Mouse (Mus musculus) spleen, postnatal 36 days (tissue): Measurements from ENCODE around the gene Dynll1.

Source experiments
- DNase-seq, 2 experiments: peaks; one replicate each; pipeline ENCODE4 v3.0.0; 2022; ENCODE audit warnings: low spot score in 2 of 2, mixed read lengths in 1 of 2

Dynll1 gene

GRCm38 (mm10) chr5:115300792-115301614 is at the start of gene Dynll1:
Dynll1 (minus strand) TSS chr5:115300999.
- DNase-seq = peak; percentile 97 to 99

DNA sequence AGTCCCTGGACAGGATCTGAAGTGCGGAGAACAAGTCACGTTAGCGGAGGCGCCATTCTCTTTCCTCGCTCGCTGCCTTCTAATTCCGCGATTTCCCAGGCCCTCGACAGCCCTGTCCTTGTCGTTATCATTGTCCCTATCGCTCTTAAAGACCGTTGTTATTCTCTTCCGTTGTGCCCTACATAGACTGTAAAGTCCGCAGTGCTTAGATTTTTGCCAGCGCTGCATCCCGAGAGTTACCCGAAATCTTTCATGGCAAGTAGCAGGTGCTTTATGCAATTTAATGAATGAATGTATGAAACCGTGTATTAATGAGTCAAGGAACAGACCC is 48.4 kb upstream of the Dynll1 start:
- DNase-seq = no peak

GRCm38 (mm10) chr5:115348546-115349224 is 47.9 kb upstream of the Dynll1 start, which contains the start of gene Cox6a1:
Cox6a1 (minus strand) TSS chr5:115348981.
- DNase-seq = peak; percentile 97 to 99

GRCm38 (mm10) chr5:115347564-115347963 is 46.8 kb upstream of the Dynll1 start:
- DNase-seq = peak; percentile 81 to 86

DNA sequence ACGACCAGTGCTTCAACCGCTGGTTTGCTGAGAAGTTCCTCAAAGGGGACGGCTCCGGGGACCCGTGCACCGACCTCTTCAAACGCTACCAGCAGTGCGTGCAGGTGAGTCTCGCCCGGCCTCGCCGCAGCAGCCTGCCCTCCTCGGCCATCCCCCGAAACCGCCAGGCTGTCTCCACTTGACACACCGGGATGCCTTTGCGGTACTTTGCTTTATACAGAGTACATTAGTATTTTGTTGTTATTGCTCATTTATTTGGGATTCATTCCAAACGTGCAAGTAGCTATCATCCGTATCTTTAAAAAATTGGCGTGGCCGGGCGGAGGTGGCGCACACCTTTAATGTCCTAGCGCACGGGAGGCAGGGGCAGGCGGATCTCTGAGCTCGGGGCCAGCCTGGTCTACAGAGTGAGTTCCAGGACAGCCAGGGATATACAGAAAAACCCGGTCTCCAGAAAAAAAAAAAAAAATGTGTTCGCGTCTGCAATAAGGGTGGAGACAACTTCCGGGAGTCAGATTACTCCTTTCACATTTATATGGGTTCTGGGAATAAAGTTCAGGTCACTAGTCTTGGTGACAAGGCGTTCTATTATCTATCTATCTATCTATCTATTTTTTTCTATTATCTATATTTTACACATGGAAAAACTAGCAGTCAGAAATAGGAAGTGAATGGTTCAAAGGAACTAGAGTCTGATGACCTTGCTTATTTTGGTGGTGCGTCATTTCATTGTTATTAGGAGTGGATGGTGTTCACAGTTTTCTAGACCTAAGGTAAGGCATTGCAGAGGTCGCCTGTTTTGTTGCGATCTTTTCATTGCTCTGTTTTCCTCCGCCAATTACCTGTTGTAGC is 40.7 kb upstream of the Dynll1 start:
- no peak for DNase-seq

DNA sequence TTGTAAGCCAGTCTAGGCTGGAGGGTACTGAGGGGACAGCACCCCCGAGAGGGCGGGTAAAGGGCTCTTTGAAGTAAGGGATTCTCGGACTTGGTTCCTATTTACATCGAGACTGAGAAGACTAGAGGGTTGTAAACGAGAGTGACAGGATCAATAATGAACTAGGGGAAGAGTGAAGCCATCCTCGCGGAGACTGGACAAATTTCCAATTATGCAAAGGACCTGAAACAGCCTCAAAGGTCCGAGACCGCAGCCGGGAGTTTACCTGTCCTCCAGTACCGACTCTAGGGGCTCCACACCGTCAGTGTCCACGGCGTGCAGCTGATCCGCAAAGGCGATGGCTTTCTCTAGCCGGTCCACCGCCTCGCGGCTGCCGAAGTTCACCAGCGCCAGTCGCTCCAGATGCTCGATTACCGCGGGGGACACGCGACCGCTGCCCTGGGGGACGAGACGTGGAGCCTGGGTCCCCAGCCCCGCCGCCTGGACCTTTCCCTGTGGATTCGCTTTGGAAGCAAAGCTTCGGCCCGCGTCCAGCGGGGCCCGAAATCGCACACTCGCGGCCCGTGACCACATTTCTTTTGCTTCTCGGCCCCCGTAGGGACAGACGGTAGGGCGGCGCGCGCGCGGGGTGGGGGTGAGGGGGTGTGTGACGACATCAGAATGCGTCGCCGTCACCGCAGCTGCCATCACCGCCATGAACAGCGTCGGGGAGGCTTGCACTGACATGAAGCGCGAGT is 39.9 kb upstream of the Dynll1 start, which contains the start of the genes Gatc and Triap1:
Gatc (minus strand) TSS at position 602 of the 737 bp plus-strand sequence.
Triap1 (plus strand) TSS at position 649 of the 737 bp plus-strand sequence.
- DNase-seq = peak; percentile 78 to 85

GRCm38 (mm10) chr5:115340007-115340406 is 39.2 kb upstream of the Dynll1 start:
- no peak for DNase-seq

DNA sequence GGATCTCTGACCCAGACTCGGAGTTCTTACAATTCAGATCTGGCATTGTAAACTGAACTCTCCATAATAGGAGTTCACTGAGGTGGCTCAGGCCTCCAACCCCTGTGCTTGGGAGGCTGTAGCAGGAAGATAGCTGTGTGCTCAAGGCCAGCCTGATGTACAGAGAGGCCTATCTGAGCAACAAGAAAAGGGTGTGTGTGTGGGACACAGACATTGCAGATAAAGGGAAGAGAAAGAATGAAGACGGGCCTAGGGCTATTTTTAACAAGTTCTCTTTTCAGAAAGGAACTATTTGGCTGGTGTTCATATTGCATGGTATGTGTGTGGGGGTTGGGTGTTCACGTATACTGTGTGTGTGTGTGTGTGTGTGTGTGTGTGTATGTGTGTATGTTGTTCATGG is 32.8 kb upstream of the Dynll1 start:
- peak; percentile 58 to 67 for DNase-seq

GRCm38 (mm10) chr5:115330955-115331354 is 30.2 kb upstream of the Dynll1 start:
- no peak for DNase-seq

DNA sequence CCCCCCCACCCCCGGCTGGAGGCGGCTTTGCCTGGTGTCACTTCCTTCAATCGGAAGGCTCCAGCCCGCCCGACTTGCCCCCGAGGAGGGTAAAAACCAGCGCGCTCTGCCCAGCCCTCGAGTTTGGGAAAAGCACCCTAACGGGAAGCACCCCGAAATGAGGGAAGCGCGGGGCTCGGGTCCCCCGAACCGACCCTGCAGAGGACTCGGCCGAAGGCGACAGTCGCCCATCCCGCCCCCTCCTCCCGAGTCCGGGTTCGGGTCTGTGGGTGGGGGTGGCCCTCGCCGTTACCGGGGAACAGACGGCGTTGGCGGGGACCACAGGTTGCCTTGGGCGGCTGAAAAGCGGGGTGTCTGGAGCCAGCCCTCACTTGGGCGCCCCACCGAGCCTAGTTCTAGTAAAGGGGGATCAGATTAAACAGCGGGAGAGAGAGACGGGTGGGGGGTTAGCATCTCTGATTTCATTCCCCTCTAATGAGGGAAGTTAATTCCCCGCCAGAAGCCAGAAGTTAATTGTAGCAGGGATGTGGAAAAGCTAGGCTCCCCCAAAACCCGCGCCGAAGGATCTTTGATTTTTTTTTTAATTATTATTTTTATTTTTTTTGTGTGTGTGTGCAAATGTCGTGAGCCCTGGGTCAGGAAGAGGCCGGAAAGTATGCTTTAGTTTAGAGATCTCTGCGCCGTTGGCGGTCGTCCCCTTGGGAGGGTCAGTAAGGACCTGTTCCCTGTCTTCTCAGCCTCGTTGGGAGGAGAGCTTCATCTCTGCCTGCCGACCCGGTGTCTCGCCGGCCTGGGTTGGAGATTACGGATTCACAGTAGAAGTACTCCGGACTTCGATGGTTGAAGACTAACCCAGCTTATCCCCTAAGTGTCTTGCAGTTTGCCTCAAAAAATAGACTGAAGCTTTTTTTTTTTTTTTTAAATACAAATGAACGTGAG is 27.1 kb upstream of the Dynll1 start:
- peak; percentile 25 to 39 for DNase-seq

- DNase-seq = peak; percentile 94 to 95
These were observed 26.2 kb upstream of the Dynll1 start, which contains the start of gene Srsf9 for GRCm38 (mm10) chr5:115326875-115327609. Srsf9 (plus strand) TSS chr5:115327177.

DNA sequence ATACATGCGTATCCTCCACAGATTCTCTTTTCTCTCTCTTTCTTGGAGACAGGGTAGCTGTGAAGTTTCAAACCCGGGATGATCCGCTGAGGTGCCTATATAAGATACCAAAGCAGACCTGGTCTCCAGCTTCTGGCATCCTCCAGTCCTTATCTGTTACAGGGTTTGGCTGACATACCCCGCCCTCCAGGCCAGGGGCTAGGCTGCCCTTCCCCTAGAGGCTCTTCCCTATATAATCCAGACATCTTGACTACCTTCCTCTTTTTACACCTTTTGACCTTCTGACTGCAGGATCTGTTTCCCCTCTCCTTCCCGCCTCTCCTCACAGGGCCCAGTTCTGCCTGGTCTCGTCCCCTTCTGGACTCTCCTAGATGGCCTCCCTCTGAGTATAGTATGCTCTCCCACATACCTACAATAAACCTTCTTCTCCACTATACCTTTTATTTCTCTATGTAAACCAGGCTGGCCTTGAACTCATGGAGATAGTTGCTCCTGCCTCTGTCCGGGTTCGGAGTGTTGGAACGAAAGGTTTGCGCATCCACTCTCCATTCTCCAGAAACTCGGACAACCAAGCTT is 25.5 kb upstream of the Dynll1 start:
- DNase-seq = peak in 1 of 2 experiments; percentile 57

DNA sequence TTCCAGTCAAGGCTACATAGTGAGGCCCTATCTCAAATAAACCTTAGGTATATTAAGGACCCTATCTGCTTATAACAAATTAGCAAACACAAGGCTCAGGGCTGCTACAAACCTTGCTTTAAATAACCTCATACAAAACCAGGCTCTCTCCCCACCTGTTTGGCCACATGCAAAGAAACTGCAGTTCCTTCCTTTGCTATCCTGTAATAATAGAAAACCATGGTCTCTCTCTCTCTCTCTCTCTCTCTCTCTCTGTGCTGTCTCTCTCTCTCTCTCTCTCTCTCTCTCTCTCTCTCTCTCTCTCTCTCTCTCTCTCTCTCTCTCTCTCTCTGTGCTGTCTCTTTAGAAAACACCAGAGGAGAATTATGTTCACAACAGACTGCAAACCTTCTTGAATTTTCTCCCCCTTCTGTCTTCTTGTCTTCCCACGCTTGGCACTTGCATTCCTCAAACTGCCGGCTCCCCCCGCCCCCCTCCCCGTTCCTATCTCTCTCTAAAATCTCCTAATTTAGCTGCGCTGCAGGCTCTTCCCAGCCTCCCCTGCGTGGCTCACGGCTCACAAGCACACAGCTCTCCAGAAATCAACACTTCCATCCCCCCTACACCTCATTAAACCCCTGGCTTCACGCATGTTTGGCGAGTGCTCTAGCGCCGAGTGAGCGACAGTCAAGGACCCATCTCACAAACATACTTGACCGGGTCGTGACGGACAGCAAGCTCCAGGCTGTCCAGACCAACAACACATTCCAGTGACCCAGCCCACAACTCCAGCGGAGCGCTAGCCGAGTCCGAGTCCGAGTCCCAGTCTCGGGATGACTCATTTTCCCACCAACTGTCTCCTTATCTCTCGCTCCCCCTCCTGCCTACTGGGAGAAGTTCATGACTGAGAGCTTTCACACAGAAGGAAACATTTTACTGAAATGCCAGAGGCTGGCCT is 18.5 kb upstream of the Dynll1 start:
- peak in 1 of 2 experiments; percentile 44 for DNase-seq

DNA sequence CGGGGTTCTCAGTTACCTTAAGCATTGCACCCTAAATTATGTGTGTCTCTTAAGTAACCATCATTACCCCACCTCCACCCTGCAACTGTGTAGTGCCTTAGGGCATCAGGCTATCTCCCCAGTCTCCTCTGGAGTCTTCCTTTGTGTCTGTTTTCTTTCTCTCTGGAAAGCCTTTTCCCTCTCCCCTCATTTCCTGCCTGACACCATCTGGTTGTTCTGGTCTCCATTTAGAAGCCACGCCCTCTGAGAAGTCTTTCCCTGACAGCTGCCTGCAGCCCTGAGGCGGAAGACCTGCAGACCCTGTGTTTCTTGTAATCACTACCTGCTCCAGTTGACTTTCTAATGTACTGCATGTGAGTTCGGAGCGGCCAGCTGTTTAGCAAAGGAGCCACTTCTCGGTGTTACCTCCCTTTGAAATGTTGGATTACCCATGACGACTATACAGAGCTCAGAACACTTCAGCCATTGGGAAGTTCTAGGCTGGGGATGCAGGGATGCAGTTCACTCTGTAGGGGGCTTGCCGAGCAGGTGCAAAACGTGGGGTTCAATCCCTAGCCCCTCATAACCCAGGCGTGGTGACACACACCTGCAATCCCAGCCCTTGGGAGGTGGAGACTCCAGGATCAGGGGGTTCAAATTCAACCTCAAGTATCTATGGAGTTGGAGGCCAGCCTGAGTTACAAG is 17.0 kb upstream of the Dynll1 start:
- no peak for DNase-seq

DNA sequence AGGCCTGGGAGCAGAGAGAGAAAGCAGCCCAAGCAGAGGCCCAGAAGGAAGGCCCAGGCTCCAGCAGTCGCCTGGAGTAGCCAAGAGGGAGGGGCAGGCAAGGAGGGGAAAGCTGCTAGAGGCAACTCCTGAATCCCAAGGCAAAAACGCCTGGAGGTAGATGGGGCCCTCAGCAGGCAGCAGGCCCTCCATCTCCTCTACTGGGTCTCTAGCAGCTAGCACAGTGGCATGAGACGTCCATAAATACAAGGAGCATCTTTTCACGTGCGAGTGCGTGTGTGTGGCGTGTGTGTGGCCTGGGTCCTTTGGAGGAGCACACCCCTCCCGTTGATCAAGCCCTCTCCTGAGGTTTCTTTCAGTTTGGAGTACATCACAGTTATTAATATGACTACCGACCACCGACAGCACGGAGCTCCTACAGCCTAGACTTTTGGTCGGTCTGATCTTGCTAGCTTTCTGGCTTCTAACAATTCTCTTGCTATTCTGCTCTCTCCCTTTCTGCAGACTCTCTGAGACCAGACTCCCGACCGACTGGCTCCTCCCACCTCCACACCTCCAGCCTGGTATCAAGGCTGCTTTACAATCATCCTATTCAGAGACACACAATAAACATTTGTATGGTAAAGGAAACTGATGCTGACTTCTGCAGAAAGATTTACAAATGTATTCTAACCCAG is 16.3 kb upstream of the Dynll1 start:
- DNase-seq = no peak

DNA sequence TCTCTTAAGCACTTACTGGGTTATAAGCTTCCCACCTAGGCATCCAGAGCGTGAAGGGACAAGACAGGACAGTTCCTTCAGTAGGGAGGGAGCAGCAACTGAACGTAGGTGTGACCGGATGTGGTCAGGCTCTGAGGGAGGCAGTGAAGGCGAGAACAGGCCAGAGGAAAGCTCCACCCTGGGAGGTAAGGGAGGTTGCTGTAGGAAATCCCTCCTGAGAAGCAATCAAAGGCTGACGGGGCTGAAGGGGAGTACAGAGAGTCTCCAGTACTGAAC is 12.8 kb upstream of the Dynll1 start:
- DNase-seq = no peak
